Mouse (Mus musculus): ENCODE results near the gene Cdk4.

- TF ChIP-seq CTCF (conservative IDR thresholded peaks at IDR 0.05; ENCODE audit: low read length) (peak; percentile 58), NANOG (IDR thresholded peaks at IDR 0.05; ENCODE audit: borderline replicate concordance, low read length) (no peak)
Observed at GRCm38 (mm10) chr10:127030336-127031296, 32.7 kb upstream of the Cdk4 start, which contains the start of gene Tsfm.

All from E14TG2a.4 (cell line).